Mouse (Mus musculus): ENCODE results near the gene Epb41l4b.

- TF ChIP-seq CTCF (IDR thresholded peaks at IDR 0.05; ENCODE audit: low read depth) (no peak), EP300 (IDR thresholded peaks at IDR 0.05; ENCODE audit: low read depth) (no peak)
Observed at GRCm38 (mm10) chr4:56993331-56993730, 149.9 kb downstream of the Epb41l4b start.
